Mouse (Mus musculus): ENCODE data around the gene Dnase1. TPM values are rescaled to one million over a fixed set of nuclear protein-coding genes. Genes with fewer than 3 reads are reported as not detected.

The Dnase1 gene
- polyA plus RNA-seq, 1 experiment = 0.89 TPM

GRCm38 (mm10) chr16:4085051-4085450 is 48.3 kb downstream of the Dnase1 start:
- H3K4me3 ChIP-seq = no peak overlapping the region
- no peaks in the 10 kb centered on the region for H3K27me3 ChIP-seq (ENCODE audit: control insufficient read depth, insufficient read depth, insufficient read length)
- H3K79me2 ChIP-seq (ENCODE audit: control insufficient read depth, insufficient read depth) = no peaks in the 10 kb centered on the region
- H3ac ChIP-seq (ENCODE audit: control insufficient read depth, insufficient read length) = no peak overlapping the region
- TF ChIP-seq USF1 (IDR thresholded peaks at IDR 0.05; ENCODE audit: low read depth) (no peak), SRF (IDR thresholded peaks at IDR 0.05; ENCODE audit: control insufficient read depth, insufficient read length, low read depth) (no peak), MYOG (IDR thresholded peaks at IDR 0.05; ENCODE audit: control insufficient read depth in 1 of 3, insufficient read depth in 1 of 3, insufficient read length in 2 of 3, low read depth in 2 of 3) (no peak), CEBPB (IDR thresholded peaks at IDR 0.05; ENCODE audit: insufficient read depth, poor library complexity, severe bottlenecking) (no peak), TCF12 (IDR thresholded peaks at IDR 0.05; ENCODE audit: insufficient read depth, poor library complexity, severe bottlenecking) (no peak), POLR2A (IDR thresholded peaks at IDR 0.05; ENCODE audit: insufficient read length, low read depth) (no peak), E2F4 (IDR thresholded peaks at IDR 0.05; ENCODE audit: insufficient read depth) (no peak), MYOD1 (IDR thresholded peaks at IDR 0.05; ENCODE audit: control insufficient read depth in 1 of 3, insufficient read length in 2 of 3, low read depth in 2 of 3) (no peak), REST (IDR thresholded peaks at IDR 0.05; ENCODE audit: insufficient read depth, insufficient read length) (no peak), TCF3 (IDR thresholded peaks at IDR 0.05; ENCODE audit: insufficient read length, low read depth) (no peak), MAX (IDR thresholded peaks at IDR 0.05; ENCODE audit: low read depth) (no peak), POLR2AphosphoS2 (IDR thresholded peaks at IDR 0.05; ENCODE audit: insufficient read length, low read depth) (no peak)
- peaks cover 21% of the 10 kb centered on the region for H3K36me3 ChIP-seq (ENCODE audit: control insufficient read depth, insufficient read depth)
- no peak overlapping the region for H3K4me2 ChIP-seq (ENCODE audit: low read depth)

- no peak overlapping the region for H3K4me3 ChIP-seq
- H3K27me3 ChIP-seq (ENCODE audit: control insufficient read depth, insufficient read depth, insufficient read length) = no peaks in the 10 kb centered on the region
- H3ac ChIP-seq (ENCODE audit: control insufficient read depth, insufficient read length) = no peak overlapping the region
- H3K79me2 ChIP-seq (ENCODE audit: control insufficient read depth, insufficient read depth) = no peaks in the 10 kb centered on the region
- peaks cover 29% of the 10 kb centered on the region for H3K36me3 ChIP-seq (ENCODE audit: control insufficient read depth, insufficient read depth)
- no peak overlapping the region for H3K4me2 ChIP-seq (ENCODE audit: low read depth)
- TF ChIP-seq MAX (IDR thresholded peaks at IDR 0.05; ENCODE audit: low read depth) (no peak), E2F4 (IDR thresholded peaks at IDR 0.05; ENCODE audit: insufficient read depth) (no peak), POLR2A (IDR thresholded peaks at IDR 0.05; ENCODE audit: insufficient read length, low read depth) (peak; percentile 29)
Measured at GRCm38 (mm10) chr16:4085851-4086387, 49.2 kb downstream of the Dnase1 start.

- Histone ChIP-seq H3ac (ENCODE audit: control insufficient read depth, insufficient read length) (no peak overlapping the region), H3K4me3 (no peak overlapping the region), H3K36me3 (ENCODE audit: control insufficient read depth, insufficient read depth) (peaks cover 41% of the 10 kb centered on the region), H3K4me2 (ENCODE audit: low read depth) (no peak overlapping the region), H3K79me2 (ENCODE audit: control insufficient read depth, insufficient read depth) (no peaks in the 10 kb centered on the region), H3K27me3 (ENCODE audit: control insufficient read depth, insufficient read depth, insufficient read length) (no peaks in the 10 kb centered on the region)
- TF ChIP-seq MYOG (IDR thresholded peaks at IDR 0.05; ENCODE audit: control insufficient read depth in 1 of 3, insufficient read depth in 1 of 3, insufficient read length in 2 of 3, low read depth in 2 of 3) = no peak
- no peak for TF ChIP-seq USF1 (IDR thresholded peaks at IDR 0.05; ENCODE audit: low read depth)
- no peak for TF ChIP-seq CEBPB (IDR thresholded peaks at IDR 0.05; ENCODE audit: insufficient read depth, poor library complexity, severe bottlenecking)
- no peak for TF ChIP-seq MYOD1 (IDR thresholded peaks at IDR 0.05; ENCODE audit: control insufficient read depth in 1 of 3, insufficient read length in 2 of 3, low read depth in 2 of 3)
- TF ChIP-seq MAX (IDR thresholded peaks at IDR 0.05; ENCODE audit: low read depth) = no peak
- TF ChIP-seq E2F4 (IDR thresholded peaks at IDR 0.05; ENCODE audit: insufficient read depth) = no peak
- no peak for TF ChIP-seq REST (IDR thresholded peaks at IDR 0.05; ENCODE audit: insufficient read depth, insufficient read length)
- TF ChIP-seq TCF12 (IDR thresholded peaks at IDR 0.05; ENCODE audit: insufficient read depth, poor library complexity, severe bottlenecking) = no peak
- no peak for TF ChIP-seq TCF3 (IDR thresholded peaks at IDR 0.05; ENCODE audit: insufficient read length, low read depth)
- no peak for TF ChIP-seq POLR2A (IDR thresholded peaks at IDR 0.05; ENCODE audit: insufficient read length, low read depth)
- TF ChIP-seq SRF (IDR thresholded peaks at IDR 0.05; ENCODE audit: control insufficient read depth, insufficient read length, low read depth) = no peak
- TF ChIP-seq POLR2AphosphoS2 (IDR thresholded peaks at IDR 0.05; ENCODE audit: insufficient read length, low read depth) = no peak
Measured at GRCm38 (mm10) chr16:4087214-4087913, 50.6 kb downstream of the Dnase1 start.

Other genes starting within 250 kb of the Dnase1 start
- gene Olfr15, start 206.1 kb upstream of the Dnase1 start, polyA plus RNA-seq (2012; fragmentation: generic; extraction: Trizol) = not detected
- gene Zfp174, start 189.7 kb upstream of the Dnase1 start, polyA plus RNA-seq (2012; fragmentation: generic; extraction: Trizol) = 0.70 TPM
- gene Naa60, start 164.6 kb upstream of the Dnase1 start, polyA plus RNA-seq (2012; fragmentation: generic; extraction: Trizol) = 31.2 TPM
- gene Zfp597, start 152.4 kb upstream of the Dnase1 start, polyA plus RNA-seq (2012; fragmentation: generic; extraction: Trizol) = 1.7 TPM
- 0.18 TPM for gene Gm20695, start 152.3 kb upstream of the Dnase1 start, polyA plus RNA-seq (2012; fragmentation: generic; extraction: Trizol)
- gene 1700037C18Rik, start 128.3 kb upstream of the Dnase1 start, polyA plus RNA-seq (2012; fragmentation: generic; extraction: Trizol) = 3.5 TPM
- 10.1 TPM for gene Cluap1, start 128.1 kb upstream of the Dnase1 start, polyA plus RNA-seq (2012; fragmentation: generic; extraction: Trizol)
- 1.3 TPM for gene Nlrc3, start 60.3 kb upstream of the Dnase1 start, polyA plus RNA-seq (2012; fragmentation: generic; extraction: Trizol)
- 11.9 TPM for gene Slx4, start 33.2 kb upstream of the Dnase1 start, polyA plus RNA-seq (2012; fragmentation: generic; extraction: Trizol)
- 103 TPM for gene Trap1, start 40.9 kb downstream of the Dnase1 start, polyA plus RNA-seq (2012; fragmentation: generic; extraction: Trizol)
- 7.1 TPM for gene Crebbp, start 177.1 kb downstream of the Dnase1 start, polyA plus RNA-seq (2012; fragmentation: generic; extraction: Trizol)